Mouse (Mus musculus): ENCODE measurements around the gene Zfp296. TPM values are rescaled to one million over a fixed set of nuclear protein-coding genes. Genes with fewer than 3 reads are reported as not detected.

The Zfp296 gene
- 1 to 10 TPM; 2.0 to 2.7 TPM for total RNA-seq (2021)
- long read RNA-seq, experiment 1, partial matches to known transcripts: 2 of 4 reads
- long read RNA-seq, experiment 1, other reads (novel, unspliced or antisense): 0 of 4 reads
- long read RNA-seq, experiment 2, partial matches to known transcripts: 0 of 1 reads
- long read RNA-seq, experiment 2, other reads (novel, unspliced or antisense): 1 of 1 reads

- DNase-seq (ENCODE audit: low spot score in 2 of 2): no peak
Observed at GRCm38 (mm10) chr7:19577141-19577852, at the start of gene Zfp296, which contains the start of gene Gemin7. Zfp296 (plus strand) TSS chr7:19577287. Gemin7 (minus strand) TSS chr7:19577595.

GRCm38 (mm10) chr7:19531077-19531476 is 46.0 kb upstream of the Zfp296 start:
- no peak for DNase-seq (ENCODE audit: low spot score in 2 of 2)

GRCm38 (mm10) chr7:19532240-19532639 is 44.8 kb upstream of the Zfp296 start:
- no peak for DNase-seq (ENCODE audit: low spot score in 2 of 2)

- no peak for DNase-seq (ENCODE audit: low spot score in 2 of 2)
Observed at GRCm38 (mm10) chr7:19534676-19535075, 42.4 kb upstream of the Zfp296 start.

- no peak for DNase-seq (ENCODE audit: low spot score in 2 of 2)
Observed at GRCm38 (mm10) chr7:19540771-19541566, 36.1 kb upstream of the Zfp296 start.

GRCm38 (mm10) chr7:19541681-19542154 is 35.4 kb upstream of the Zfp296 start:
- no peak for DNase-seq (ENCODE audit: low spot score in 2 of 2)

- DNase-seq (ENCODE audit: low spot score in 2 of 2): no peak
Observed at GRCm38 (mm10) chr7:19542155-19542691, 34.9 kb upstream of the Zfp296 start.

GRCm38 (mm10) chr7:19543584-19543983 is 33.5 kb upstream of the Zfp296 start:
- no peak for DNase-seq (ENCODE audit: low spot score in 2 of 2)

- no peak for DNase-seq (ENCODE audit: low spot score in 2 of 2)
Observed at GRCm38 (mm10) chr7:19546007-19546406, 31.1 kb upstream of the Zfp296 start.

GRCm38 (mm10) chr7:19547344-19547969 is 29.6 kb upstream of the Zfp296 start:
- no peak for DNase-seq (ENCODE audit: low spot score in 2 of 2)

- DNase-seq (ENCODE audit: low spot score in 2 of 2): no peak
Observed at GRCm38 (mm10) chr7:19549394-19549793, 27.7 kb upstream of the Zfp296 start.

GRCm38 (mm10) chr7:19551634-19552033 is 25.5 kb upstream of the Zfp296 start:
- no peak for DNase-seq (ENCODE audit: low spot score in 2 of 2)

- DNase-seq (ENCODE audit: low spot score in 2 of 2): no peak
Observed at GRCm38 (mm10) chr7:19552443-19552842, 24.6 kb upstream of the Zfp296 start.

- DNase-seq (ENCODE audit: low spot score in 2 of 2): peak; percentile 62 to 74
Observed at GRCm38 (mm10) chr7:19554168-19554567, 22.9 kb upstream of the Zfp296 start.

GRCm38 (mm10) chr7:19557086-19557485 is 20.0 kb upstream of the Zfp296 start:
- DNase-seq (ENCODE audit: low spot score in 2 of 2): no peak

- peak in 1 of 2 experiments; percentile 41 for DNase-seq (ENCODE audit: low spot score in 2 of 2)
Observed at GRCm38 (mm10) chr7:19557982-19558900, 18.8 kb upstream of the Zfp296 start.

- DNase-seq (ENCODE audit: low spot score in 2 of 2): no peak
Observed at GRCm38 (mm10) chr7:19558965-19559364, 18.1 kb upstream of the Zfp296 start.

- DNase-seq (ENCODE audit: low spot score in 2 of 2): peak in 1 of 2 experiments; percentile 21
Observed at GRCm38 (mm10) chr7:19560491-19561260, 16.4 kb upstream of the Zfp296 start.

GRCm38 (mm10) chr7:19561431-19561764 is 15.7 kb upstream of the Zfp296 start:
- no peak for DNase-seq (ENCODE audit: low spot score in 2 of 2)
